Mouse (Mus musculus) thymus, adult 2 months (tissue): ENCODE measurements around the gene Ckap5.

Source experiments
- CTCF ChIP-seq: fragments of 200-500 bp; IDR thresholded peaks from 2 replicates; pipeline ENCODE4 v1.5.1; 2012; ENCODE audit warnings: mild to moderate bottlenecking, control low read depth, low read length, moderate library complexity, borderline replicate concordance; ENCODE audit not compliant: control insufficient read depth, poor library complexity, insufficient read depth; ENCODE audit errors: extremely low read depth
- POLR2A ChIP-seq: fragments of 200-500 bp; IDR thresholded peaks from 2 replicates; pipeline ENCODE4 v1.6.1; 2012; ENCODE audit warnings: mild to moderate bottlenecking, low read length, control low read depth, moderate library complexity; ENCODE audit not compliant: control insufficient read depth, poor library complexity, insufficient read depth; ENCODE audit errors: extremely low read depth

- TF ChIP-seq CTCF (no peak), POLR2A (no peak)
Observed at GRCm38 (mm10) chr2:91646733-91647132, 120.2 kb downstream of the Ckap5 start.
